Mouse (Mus musculus): ENCODE results near the gene Lrch4. TPM values are rescaled to one million over a fixed set of nuclear protein-coding genes. Genes with fewer than 3 reads are reported as not detected.

Gene Lrch4
- polyA plus RNA-seq, 1 experiment from 2014 or later, result 35.7 TPM

DNA sequence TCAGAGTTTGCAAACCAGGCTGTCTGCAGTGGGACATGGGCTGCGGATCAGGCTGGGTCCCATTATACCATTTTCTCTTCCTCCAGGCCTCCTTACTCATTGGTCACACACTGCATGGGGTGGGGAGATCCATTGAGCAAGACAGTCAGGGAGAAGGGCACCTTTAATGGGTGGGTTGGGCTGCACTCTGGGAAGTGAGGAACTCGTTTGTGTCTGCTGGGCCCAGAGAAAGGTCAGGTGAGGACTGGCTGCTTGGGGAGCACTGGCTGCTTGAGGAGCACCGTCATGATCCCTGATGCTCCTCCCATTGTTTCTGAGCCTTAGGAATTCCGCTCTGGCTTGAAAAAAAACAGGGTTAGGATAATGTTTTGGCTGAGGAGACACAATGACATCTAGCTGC, 14.0 kb downstream of the Lrch4 start:
- no peak for ATAC-seq (ENCODE audit: borderline replicate concordance, extremely low read depth, low FRiP score, low TSS enrichment)
- Histone ChIP-seq H3K36me3 (peaks cover 46% of the 10 kb centered on the region), H3K4me1 (peaks cover 6% of the 10 kb centered on the region), H3K9ac (no peak overlapping the region), H3K4me3 (no peak overlapping the region), H3K27ac (no peak overlapping the region), H3K9me3 (no peaks in the 10 kb centered on the region), H3K4me2 (no peak overlapping the region), H3K27me3 (peaks cover 27% of the 10 kb centered on the region)
- WGBS, result 42% methylated on average over 4 of the region's 4 CpGs

DNA sequence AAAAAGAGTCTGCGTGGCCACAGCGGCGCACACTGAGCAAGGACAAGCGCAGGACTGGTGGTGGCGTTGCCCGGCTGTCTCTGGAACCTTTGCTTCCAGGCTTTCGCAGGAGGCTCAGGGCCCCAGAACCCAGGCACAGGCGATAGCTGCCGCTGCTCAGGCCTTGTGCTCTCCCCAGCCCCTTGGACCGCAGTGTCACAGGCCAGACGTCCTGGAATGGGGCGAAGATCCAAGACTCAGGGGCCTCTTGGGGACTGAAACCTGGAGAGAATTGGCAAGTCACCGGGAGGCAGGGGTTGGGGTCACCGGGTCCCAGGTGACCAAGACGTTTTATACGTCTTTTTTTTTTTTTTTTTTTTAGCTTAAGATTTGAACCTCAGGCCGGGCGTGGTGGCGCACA, 15.6 kb downstream of the Lrch4 start:
- H3K27me3 ChIP-seq, result peaks cover 27% of the 10 kb centered on the region
- H3K27ac ChIP-seq, result no peak overlapping the region
- no peak overlapping the region for H3K4me3 ChIP-seq
- no peak overlapping the region for H3K9ac ChIP-seq
- H3K36me3 ChIP-seq, result peaks cover 31% of the 10 kb centered on the region
- no peaks in the 10 kb centered on the region for H3K9me3 ChIP-seq
- peak overlapping the region; percentile 50 for H3K4me2 ChIP-seq
- H3K4me1 ChIP-seq, result peaks cover 11% of the 10 kb centered on the region
- 41% methylated on average over 19 of the region's 19 CpGs for WGBS
- ATAC-seq (ENCODE audit: borderline replicate concordance, extremely low read depth, low FRiP score, low TSS enrichment), result no peak

DNA sequence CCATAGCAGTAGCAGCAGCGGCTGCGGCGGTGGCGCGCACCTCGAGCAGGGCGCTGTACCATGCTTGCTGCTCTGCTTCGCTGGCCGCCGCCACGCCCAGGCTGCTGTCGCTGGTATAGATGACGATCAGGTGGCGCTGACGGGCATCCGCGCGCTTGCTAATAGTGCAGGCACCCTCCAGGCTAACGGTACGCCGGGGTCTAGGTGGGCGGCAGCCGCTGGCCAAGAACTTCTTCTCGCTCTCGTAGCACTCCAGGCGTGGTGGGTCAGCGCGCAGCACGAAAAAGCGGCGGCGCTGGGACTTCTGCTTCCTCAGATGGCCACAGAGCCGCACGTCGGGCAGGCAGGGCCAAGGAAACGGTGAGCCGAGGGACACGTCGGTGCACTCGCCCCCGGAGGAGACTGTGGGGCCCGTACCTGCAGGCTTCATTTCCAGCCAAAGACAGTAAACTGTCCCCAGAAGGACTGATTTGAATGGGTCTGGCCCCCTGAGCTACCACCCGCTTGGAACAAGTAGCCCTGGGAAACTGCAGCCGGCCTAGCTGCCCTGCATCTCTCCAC, 16.2 kb downstream of the Lrch4 start:
- Histone ChIP-seq H3K4me2 (peak overlapping the region; percentile 50), H3K4me1 (peaks cover 18% of the 10 kb centered on the region), H3K27me3 (peaks cover 27% of the 10 kb centered on the region), H3K27ac (no peak overlapping the region), H3K4me3 (peak overlapping the region; percentile 32), H3K9ac (no peak overlapping the region), H3K36me3 (peaks cover 24% of the 10 kb centered on the region), H3K9me3 (no peaks in the 10 kb centered on the region)
- WGBS, result 4% methylated on average over 44 of the region's 44 CpGs
- no peak for ATAC-seq (ENCODE audit: borderline replicate concordance, extremely low read depth, low FRiP score, low TSS enrichment)

DNA sequence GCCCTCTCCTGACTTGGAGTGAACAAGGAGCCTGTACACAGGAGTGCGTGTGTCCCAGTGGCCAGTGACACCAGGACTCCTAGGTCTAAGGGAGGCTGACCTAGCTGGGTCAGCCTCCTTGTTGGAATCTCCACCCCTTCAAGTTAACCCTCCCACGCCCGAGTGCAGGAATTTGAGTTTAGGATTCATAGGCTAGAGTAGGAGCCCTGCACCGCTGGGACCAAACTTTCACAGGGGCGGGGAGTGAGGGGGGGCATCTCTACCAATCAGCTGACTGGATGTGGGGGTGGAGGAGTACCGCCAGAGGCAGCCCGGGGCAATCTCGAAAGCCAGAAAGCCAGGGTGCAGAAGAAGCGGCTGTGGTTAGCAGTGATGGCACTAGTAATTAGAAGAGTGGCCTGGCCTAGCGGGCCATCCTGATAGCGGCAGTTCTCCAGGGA, 16.8 kb downstream of the Lrch4 start, which contains the start of gene Irs3:
Gene Irs3, minus strand, starts transcription at position 63 of the 440 bp plus-strand sequence.
- no peak for ATAC-seq (ENCODE audit: borderline replicate concordance, extremely low read depth, low FRiP score, low TSS enrichment)
- Histone ChIP-seq H3K4me3 (peak within 1 kb of the TSS; percentile 32), H3K9ac (no peak within 1 kb of the TSS), H3K9me3 (no peaks in the 10 kb centered on the region), H3K36me3 (peaks cover 19% of the 10 kb centered on the region), H3K27ac (no peak within 1 kb of the TSS), H3K4me1 (peaks cover 22% of the 10 kb centered on the region), H3K4me2 (peak within 1 kb of the TSS; percentile 50), H3K27me3 (peaks cover 27% of the 10 kb centered on the region)
- WGBS, result 22% methylated on average over 11 of the region's 11 CpGs

- Histone ChIP-seq H3K4me1 (peaks cover 22% of the 10 kb centered on the region), H3K36me3 (no peaks in the 10 kb centered on the region)
- 41% methylated on average over 9 of the region's 9 CpGs for WGBS
Observed at GRCm38 (mm10) chr5:137647827-137648601, 19.1 kb downstream of the Lrch4 start.

GRCm38 (mm10) chr5:137649251-137649650, 20.3 kb downstream of the Lrch4 start:
- Histone ChIP-seq H3K27ac (no peak overlapping the region), H3K4me1 (peaks cover 22% of the 10 kb centered on the region)
- 33% methylated on average over 4 of the region's 4 CpGs for WGBS

More at GRCm38 (mm10) chr5:137647827-137648601, 19.1 kb downstream of the Lrch4 start:
- no peak overlapping the region for H3K4me3 ChIP-seq
- H3K9ac ChIP-seq, result no peak overlapping the region
- ATAC-seq (ENCODE audit: borderline replicate concordance, extremely low read depth, low FRiP score, low TSS enrichment), result no peak
- H3K27me3 ChIP-seq, result peaks cover 27% of the 10 kb centered on the region
- H3K4me2 ChIP-seq, result no peak overlapping the region
- H3K27ac ChIP-seq, result no peak overlapping the region
- H3K9me3 ChIP-seq, result no peaks in the 10 kb centered on the region

GRCm38 (mm10) chr5:137649669-137650571, 21.0 kb downstream of the Lrch4 start:
- ATAC-seq (ENCODE audit: borderline replicate concordance, extremely low read depth, low FRiP score, low TSS enrichment), result no peak; the same call in 1 of the 2 replicates
- peak overlapping the region; percentile 39; the same call in 1 of the 2 replicates for H3K4me2 ChIP-seq
- H3K27me3 ChIP-seq, result peaks cover 16% of the 10 kb centered on the region
- no peak overlapping the region for H3K4me3 ChIP-seq
- H3K9me3 ChIP-seq, result no peaks in the 10 kb centered on the region
- H3K27ac ChIP-seq, result no peak overlapping the region
- 12% methylated on average over 18 of the region's 18 CpGs for WGBS
- H3K9ac ChIP-seq, result no peak overlapping the region
- H3K36me3 ChIP-seq, result peaks cover 2% of the 10 kb centered on the region
- H3K4me1 ChIP-seq, result peaks cover 21% of the 10 kb centered on the region

More at GRCm38 (mm10) chr5:137649251-137649650, 20.3 kb downstream of the Lrch4 start:
- no peak for ATAC-seq (ENCODE audit: borderline replicate concordance, extremely low read depth, low FRiP score, low TSS enrichment)
- Histone ChIP-seq H3K4me3 (no peak overlapping the region), H3K4me2 (no peak overlapping the region), H3K9ac (no peak overlapping the region), H3K27me3 (peaks cover 23% of the 10 kb centered on the region), H3K36me3 (no peaks in the 10 kb centered on the region; the same call in 1 of the 2 replicates), H3K9me3 (no peaks in the 10 kb centered on the region)

DNA sequence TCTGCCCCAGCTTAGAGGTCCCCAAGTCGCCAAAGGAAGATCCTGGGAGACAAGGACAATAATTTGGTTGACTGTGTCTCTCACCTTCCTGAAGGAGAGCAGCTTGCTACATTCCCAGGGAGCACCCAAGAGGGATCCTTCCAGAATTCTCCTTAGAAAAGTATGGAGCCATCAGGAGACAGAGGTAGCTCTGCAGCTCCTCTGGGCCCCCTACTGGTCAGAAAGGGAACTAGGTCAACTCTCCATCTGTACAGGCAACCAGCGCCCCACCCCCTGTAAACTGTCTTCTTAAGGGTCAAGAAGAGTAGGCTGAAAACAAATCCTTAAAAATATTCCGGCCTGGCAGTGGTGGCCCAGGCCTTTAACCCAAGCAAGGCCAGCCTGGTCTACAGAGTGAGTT, 23.6 kb downstream of the Lrch4 start:
- 11% methylated on average over 3 of the region's 3 CpGs for WGBS
- Histone ChIP-seq H3K36me3 (peaks cover 5% of the 10 kb centered on the region), H3K4me3 (no peak overlapping the region), H3K9ac (no peak overlapping the region), H3K4me1 (peaks cover 21% of the 10 kb centered on the region), H3K27me3 (no peaks in the 10 kb centered on the region), H3K27ac (no peak overlapping the region), H3K4me2 (no peak overlapping the region), H3K9me3 (no peaks in the 10 kb centered on the region)
- ATAC-seq (ENCODE audit: borderline replicate concordance, extremely low read depth, low FRiP score, low TSS enrichment), result no peak

DNA sequence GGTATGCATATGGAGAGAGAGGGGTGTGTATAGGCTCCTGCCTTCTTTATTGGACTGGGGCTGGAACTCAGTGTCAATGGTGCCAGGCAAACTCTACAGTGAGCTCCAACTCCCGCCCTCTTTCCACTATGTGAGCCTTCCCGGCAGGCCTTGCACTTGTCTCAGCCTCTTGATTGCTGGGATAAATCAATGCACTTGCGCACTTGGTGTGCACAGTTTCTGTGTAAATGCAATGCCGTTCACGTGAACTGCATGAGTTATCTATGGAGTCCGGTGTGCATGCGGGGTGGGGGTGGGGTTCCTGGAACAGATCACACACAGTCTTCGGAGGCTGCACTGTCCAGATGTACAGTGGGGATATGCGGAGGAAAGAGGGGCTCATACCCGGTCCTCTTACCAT, 24.4 kb downstream of the Lrch4 start:
- Histone ChIP-seq H3K4me2 (no peak overlapping the region), H3K27me3 (no peaks in the 10 kb centered on the region), H3K4me1 (peaks cover 18% of the 10 kb centered on the region), H3K9me3 (no peaks in the 10 kb centered on the region), H3K27ac (no peak overlapping the region), H3K4me3 (no peak overlapping the region), H3K36me3 (peaks cover 8% of the 10 kb centered on the region), H3K9ac (no peak overlapping the region)
- 92% methylated on average over 10 of the region's 10 CpGs for WGBS
- ATAC-seq (ENCODE audit: borderline replicate concordance, extremely low read depth, low FRiP score, low TSS enrichment), result no peak

GRCm38 (mm10) chr5:137654746-137655145, 25.8 kb downstream of the Lrch4 start:
- no peak for ATAC-seq (ENCODE audit: borderline replicate concordance, extremely low read depth, low FRiP score, low TSS enrichment)
- WGBS, result 74% methylated on average over 7 of the region's 7 CpGs
- Histone ChIP-seq H3K27ac (no peak overlapping the region), H3K4me1 (peaks cover 13% of the 10 kb centered on the region), H3K9me3 (no peaks in the 10 kb centered on the region), H3K9ac (no peak overlapping the region), H3K36me3 (peaks cover 13% of the 10 kb centered on the region), H3K4me2 (no peak overlapping the region), H3K4me3 (no peak overlapping the region), H3K27me3 (no peaks in the 10 kb centered on the region)

GRCm38 (mm10) chr5:137656977-137657376, 28.1 kb downstream of the Lrch4 start:
- peaks cover 19% of the 10 kb centered on the region for H3K36me3 ChIP-seq
- no peak overlapping the region for H3K9ac ChIP-seq
- H3K27ac ChIP-seq, result no peak overlapping the region
- no peak overlapping the region for H3K4me2 ChIP-seq
- no peak overlapping the region for H3K4me3 ChIP-seq
- peaks cover 4% of the 10 kb centered on the region; the same call in 1 of the 2 replicates for H3K4me1 ChIP-seq
- WGBS, result 20% methylated on average over 6 of the region's 6 CpGs
- no peaks in the 10 kb centered on the region for H3K9me3 ChIP-seq
- peak; percentile 53; the same call in 1 of the 2 replicates for ATAC-seq (ENCODE audit: borderline replicate concordance, extremely low read depth, low FRiP score, low TSS enrichment)
- H3K27me3 ChIP-seq, result no peaks in the 10 kb centered on the region

Data from lung, embryonic 15.5 days (tissue).